ENCODE assay signal across 30 mouse cellular contexts in genomic region chr7:19426349-19426748, GRCm38 (mm10). TPM values are rescaled to one million over a fixed set of nuclear protein-coding genes. Genes with fewer than 3 reads are reported as not detected.
DNase-seq lines count a peak whose midpoint lies in the region; ATAC-seq and TF ChIP-seq lines count a peak whose summit lies in the region.
"Had no signal": no experiment of that assay in that cellular context is flagged by ENCODE, and none has a peak within 500 bp of the region (broad histone marks: within the 10 kb centered on the region; RNA-seq: fewer than 3 reads in every experiment).

No protein-coding gene starts in this region.

- no peak overlapping the region for H3K9ac ChIP-seq in MEL (ENCODE audit: control insufficient read depth, low read depth, low read length, poor library complexity, severe bottlenecking)
- H3K9ac ChIP-seq in forebrain, embryonic 16.5 days (replicated peaks; ENCODE audit: low read depth, low read length) = no peak overlapping the region
- H3K9ac ChIP-seq in midbrain, embryonic 11.5 days (ENCODE audit: low read length) = no peak overlapping the region
- H3K9ac ChIP-seq: embryonic facial prominence, embryonic 15.5 days; heart, embryonic 13.5 days; hindbrain, embryonic 12.5 days; liver, embryonic 15.5 days; lung, embryonic 15.5 days; neural tube, embryonic 15.5 days had no signal

- H3K4me1 ChIP-seq in MEL (ENCODE audit: control insufficient read depth in 1 of 2, insufficient read depth in 2 of 2, low read length in 2 of 2) = peaks cover 0 to 2% of the 10 kb centered on the region in 2 experiments; a peak in 2 of 4 replicates
- H3K4me1 ChIP-seq in cortical plate, adult 2 months (ENCODE audit: control insufficient read depth, insufficient read depth, low read length) = peaks cover 2% of the 10 kb centered on the region; the same call in 1 of the 2 replicates
- H3K4me1 ChIP-seq in forebrain, embryonic 16.5 days (replicated peaks; ENCODE audit: control insufficient read depth, insufficient read depth, low read length) = peaks cover 2% of the 10 kb centered on the region; the same call in 1 of the 2 replicates
- no peaks in the 10 kb centered on the region for H3K4me1 ChIP-seq in midbrain, embryonic 11.5 days (ENCODE audit: control insufficient read depth, insufficient read depth, low read length)

- ATAC-seq in forebrain, embryonic 16.5 days = no peak
- ATAC-seq in midbrain, embryonic 11.5 days (ENCODE audit: low FRiP score) = no peak
- ATAC-seq: activated CD4-positive, CD25-positive, alpha-beta regulatory T cell, adult 4 months; forebrain, embryonic 14.5 days; intestine, postnatal 0 days; midbrain, embryonic 16.5 days; Patski had no signal

- no peak overlapping the region for H3K4me2 ChIP-seq in forebrain, embryonic 16.5 days (ENCODE audit: low read length)
- H3K4me2 ChIP-seq in midbrain, embryonic 11.5 days = no peak overlapping the region
- H3K4me2 ChIP-seq: embryonic facial prominence, embryonic 15.5 days; heart, embryonic 13.5 days; hindbrain, embryonic 12.5 days; liver, embryonic 15.5 days; lung, embryonic 15.5 days; neural tube, embryonic 15.5 days had no signal

- no peak for TF ChIP-seq CTCF in MEL (IDR thresholded peaks at IDR 0.05 in 2 of 3, conservative IDR thresholded peaks at IDR 0.05 in 1 of 3; ENCODE audit: control insufficient read depth in 1 of 3, insufficient read depth in 1 of 3, low read depth in 2 of 3, low read length in 3 of 3, poor library complexity in 1 of 3, severe bottlenecking in 1 of 3)
- TF ChIP-seq CTCF in cortical plate, adult 2 months (IDR thresholded peaks at IDR 0.05; ENCODE audit: extremely low read depth, insufficient read depth, low read length) = no peak

- H3K27me3 ChIP-seq in MEL (ENCODE audit: control insufficient read depth in 1 of 2, insufficient read depth in 2 of 2, low read length in 2 of 2) = no peaks in the 10 kb centered on the region
- no peaks in the 10 kb centered on the region for H3K27me3 ChIP-seq in forebrain, embryonic 16.5 days (replicated peaks; ENCODE audit: control insufficient read depth, insufficient read depth, low read length)
- no peaks in the 10 kb centered on the region; the same call in 1 of the 2 replicates for H3K27me3 ChIP-seq in midbrain, embryonic 11.5 days (ENCODE audit: control insufficient read depth, insufficient read depth, low read length)
- H3K27me3 ChIP-seq: Patski had no signal

- H3K9me3 ChIP-seq in MEL (replicated peaks; ENCODE audit: insufficient read depth, low read length) = no peaks in the 10 kb centered on the region
- no peaks in the 10 kb centered on the region for H3K9me3 ChIP-seq in forebrain, embryonic 16.5 days (ENCODE audit: control insufficient read depth, low read length)
- H3K9me3 ChIP-seq in midbrain, embryonic 11.5 days (ENCODE audit: control insufficient read depth, low read length) = no peaks in the 10 kb centered on the region
- H3K9me3 ChIP-seq: embryonic facial prominence, embryonic 15.5 days; heart, embryonic 13.5 days; hindbrain, embryonic 12.5 days; limb, embryonic 10.5 days; liver, embryonic 15.5 days; lung, embryonic 15.5 days; neural tube, embryonic 15.5 days had no signal

- DNase-seq in left cerebral cortex, postnatal 25 days (ENCODE audit: low spot score in 2 of 2) = peak; percentile 32 to 78
- no peak for DNase-seq in left cerebral cortex, adult 11 months (ENCODE audit: low spot score)
- DNase-seq in right cerebral cortex, postnatal 25 days = peak; percentile 48
- no peak for DNase-seq in right cerebral cortex, postnatal 10 days (ENCODE audit: low spot score in 2 of 2)
- no peak for DNase-seq in MEL (ENCODE audit: low read depth, low spot score)
- DNase-seq in midbrain, embryonic 11.5 days (ENCODE audit: low spot score, missing footprints) = no peak
- DNase-seq: adrenal gland, postnatal 10 days; cerebellum, adult 2 months; cerebellum, postnatal 25 days; gastrocnemius, postnatal 14 days; heart, adult 11 months; kidney, postnatal 36 days; liver; lung, postnatal 36 days had no signal

- H3K36me3 ChIP-seq in MEL (ENCODE audit: control insufficient read depth in 1 of 2, insufficient read depth in 2 of 2, low read length in 2 of 2) = no peaks in the 10 kb centered on the region; a peak in 1 of 4 replicates
- peaks cover 33% of the 10 kb centered on the region for H3K36me3 ChIP-seq in forebrain, embryonic 16.5 days (ENCODE audit: control insufficient read depth, insufficient read depth)
- peaks cover 27% of the 10 kb centered on the region for H3K36me3 ChIP-seq in midbrain, embryonic 11.5 days (ENCODE audit: control insufficient read depth, insufficient read depth, low read length)

- 73% methylated on average over 6 of the region's 6 CpGs for WGBS in forebrain, embryonic 16.5 days
- WGBS in midbrain, embryonic 11.5 days = 76% methylated on average over 6 of the region's 6 CpGs

- H3K27ac ChIP-seq in MEL (ENCODE audit: control insufficient read depth, low read depth, low read length) = no peak overlapping the region
- peak overlapping the region; percentile 19; the same call in 1 of the 2 replicates for H3K27ac ChIP-seq in cortical plate, adult 2 months (ENCODE audit: insufficient read depth, low read length)
- no peak overlapping the region for H3K27ac ChIP-seq in forebrain, embryonic 16.5 days (ENCODE audit: low read length)
- H3K27ac ChIP-seq in midbrain, embryonic 11.5 days (ENCODE audit: low read depth, low read length) = no peak overlapping the region
- H3K27ac ChIP-seq: embryonic facial prominence, embryonic 15.5 days; heart, embryonic 13.5 days; hindbrain, embryonic 12.5 days; limb, embryonic 10.5 days; liver, embryonic 15.5 days; lung, embryonic 15.5 days; neural tube, embryonic 15.5 days; stomach, postnatal 0 days had no signal

- no peak for TF ChIP-seq EP300 in MEL (IDR thresholded peaks at IDR 0.05; ENCODE audit: low read depth in 1 of 2, low read length in 2 of 2)

- intact Hi-C loops in left cerebral cortex, postnatal 25 days (cut with DNase I) = no loop called here

- TF ChIP-seq RAD21 in MEL (IDR thresholded peaks at IDR 0.05; ENCODE audit: low read depth, low read length) = no peak

- TF ChIP-seq POLR2A in MEL (IDR thresholded peaks at IDR 0.05; ENCODE audit: control insufficient read depth in 1 of 2, insufficient read depth in 1 of 2, low read depth in 1 of 2, low read length in 2 of 2, poor library complexity in 1 of 2) = no peak
- no peak for TF ChIP-seq POLR2A in cortical plate, adult 2 months (IDR thresholded peaks at IDR 0.05; ENCODE audit: extremely low read depth, insufficient read depth, low read length)

- H3K79me2 ChIP-seq in MEL (ENCODE audit: control insufficient read depth, insufficient read depth, low read length, poor library complexity) = no peaks in the 10 kb centered on the region

- no peak overlapping the region for H3K4me3 ChIP-seq in MEL (ENCODE audit: control insufficient read depth in 1 of 2, insufficient read depth in 1 of 2, low read depth in 2 of 2, low read length in 2 of 2)
- H3K4me3 ChIP-seq in cortical plate, adult 2 months (ENCODE audit: insufficient read depth, low read length) = no peak overlapping the region
- no peak overlapping the region for H3K4me3 ChIP-seq in forebrain, embryonic 16.5 days (replicated peaks; ENCODE audit: low read length)
- H3K4me3 ChIP-seq in midbrain, embryonic 11.5 days (ENCODE audit: low read depth, low read length) = no peak overlapping the region
- H3K4me3 ChIP-seq: embryonic facial prominence, embryonic 15.5 days; heart, embryonic 13.5 days; hindbrain, embryonic 12.5 days; limb, embryonic 10.5 days; liver, embryonic 15.5 days; lung, embryonic 15.5 days; neural tube, embryonic 15.5 days had no signal

RNA-seq across cellular contexts. Expression of gene Ckm, which starts 21.8 kb away (rescaled TPM):
- not detected for total RNA-seq in left cerebral cortex, postnatal 25 days (2021)
- not detected in 2 replicates for total RNA-seq in MEL (2012; rRNA removed)
- polyA plus RNA-seq in MEL (2012; ENCODE audit: insufficient read depth in 1 of 2, insufficient read length in 2 of 2, low read depth in 1 of 2, low replicate concordance in 2 of 2, missing spikeins in 1 of 2) = not detected
- polyA plus RNA-seq in cortical plate, adult 2 months (2012; rRNA removed) = 0.66 TPM in 1 of 2 replicates, not detected in the other
- 0.22 and 0.66 TPM in 2 replicates for polyA plus RNA-seq in forebrain, embryonic 16.5 days (2015; fragmentation: Nextera tagmentation; extraction: Ambion mirVana)
- not detected in 2 replicates for polyA plus RNA-seq in midbrain, embryonic 11.5 days (2014; fragmentation: Nextera tagmentation; extraction: Ambion mirVana)
- total RNA-seq: megakaryocyte-erythroid progenitor cell, adult 5-6 weeks had no signal
- polyA plus RNA-seq: forebrain, embryonic 14.5 days; limb, embryonic 10.5 days; Patski had no signal

RNA-seq across cellular contexts. Expression of gene Klc3, which starts 22.4 kb away (rescaled TPM):
- total RNA-seq in left cerebral cortex, postnatal 25 days (2021) = 1 to 10 TPM; 1.8 to 2.4 TPM
- total RNA-seq in MEL (2012; rRNA removed) = 2.7 and 3.6 TPM in 2 replicates
- under 1 TPM in 1 of 2 experiments, not detected in 1; 0.42 TPM for polyA plus RNA-seq in MEL (2012; ENCODE audit: insufficient read depth in 1 of 2, insufficient read length in 2 of 2, low read depth in 1 of 2, low replicate concordance in 2 of 2, missing spikeins in 1 of 2)
- polyA plus RNA-seq in cortical plate, adult 2 months (2012; rRNA removed) = 2.9 and 3.0 TPM in 2 replicates
- 2.2 and 2.5 TPM in 2 replicates for polyA plus RNA-seq in forebrain, embryonic 16.5 days (2015; fragmentation: Nextera tagmentation; extraction: Ambion mirVana)
- polyA plus RNA-seq in midbrain, embryonic 11.5 days (2014; fragmentation: Nextera tagmentation; extraction: Ambion mirVana) = 0.37 and 1.4 TPM in 2 replicates
- total RNA-seq: megakaryocyte-erythroid progenitor cell, adult 5-6 weeks had no signal

RNA-seq across cellular contexts. Expression of gene Mark4, which starts 32.3 kb away (rescaled TPM):
- total RNA-seq in left cerebral cortex, postnatal 25 days (2021) = 10 to 100 TPM; 76.2 to 78.6 TPM
- 4.7 TPM in 2 replicates for total RNA-seq in MEL (2012; rRNA removed)
- 10 to 100 TPM in 1 of 2 experiments, not detected in 1; 18.5 TPM for polyA plus RNA-seq in MEL (2012; ENCODE audit: insufficient read depth in 1 of 2, insufficient read length in 2 of 2, low read depth in 1 of 2, low replicate concordance in 2 of 2, missing spikeins in 1 of 2)
- polyA plus RNA-seq in cortical plate, adult 2 months (2012; rRNA removed) = 52.0 and 55.4 TPM in 2 replicates
- polyA plus RNA-seq in forebrain, embryonic 16.5 days (2015; fragmentation: Nextera tagmentation; extraction: Ambion mirVana) = 13.8 and 17.5 TPM in 2 replicates
- 8.9 and 10.7 TPM in 2 replicates for polyA plus RNA-seq in midbrain, embryonic 11.5 days (2014; fragmentation: Nextera tagmentation; extraction: Ambion mirVana)

RNA-seq across cellular contexts. Expression of gene Exoc3l2, which starts 36.8 kb away (rescaled TPM):
- total RNA-seq in left cerebral cortex, postnatal 25 days (2021) = under 1 TPM; 0.18 to 0.64 TPM
- total RNA-seq in MEL (2012; rRNA removed) = 0.08 TPM in 1 of 2 replicates, not detected in the other
- polyA plus RNA-seq in MEL (2012; ENCODE audit: insufficient read depth in 1 of 2, insufficient read length in 2 of 2, low read depth in 1 of 2, low replicate concordance in 2 of 2, missing spikeins in 1 of 2) = under 1 TPM in 1 of 2 experiments, not detected in 1; 0.08 TPM
- 0.06 and 0.23 TPM in 2 replicates for polyA plus RNA-seq in cortical plate, adult 2 months (2012; rRNA removed)
- polyA plus RNA-seq in forebrain, embryonic 16.5 days (2015; fragmentation: Nextera tagmentation; extraction: Ambion mirVana) = 0.11 and 0.19 TPM in 2 replicates
- 0.77 and 1.1 TPM in 2 replicates for polyA plus RNA-seq in midbrain, embryonic 11.5 days (2014; fragmentation: Nextera tagmentation; extraction: Ambion mirVana)
- polyA plus RNA-seq: activated CD4-positive, CD25-positive, alpha-beta regulatory T cell, adult 4 months; Patski had no signal

RNA-seq across cellular contexts. Expression of gene Ercc2, which starts 44.5 kb away (rescaled TPM):
- 10 to 100 TPM; 31.9 to 32.3 TPM for total RNA-seq in left cerebral cortex, postnatal 25 days (2021)
- total RNA-seq in MEL (2012; rRNA removed) = 29.4 and 34.4 TPM in 2 replicates
- 10 to 100 TPM in 1 of 2 experiments, not detected in 1; 44.5 TPM for polyA plus RNA-seq in MEL (2012; ENCODE audit: insufficient read depth in 1 of 2, insufficient read length in 2 of 2, low read depth in 1 of 2, low replicate concordance in 2 of 2, missing spikeins in 1 of 2)
- polyA plus RNA-seq in cortical plate, adult 2 months (2012; rRNA removed) = 41.4 and 48.3 TPM in 2 replicates
- polyA plus RNA-seq in forebrain, embryonic 16.5 days (2015; fragmentation: Nextera tagmentation; extraction: Ambion mirVana) = 25.3 and 28.5 TPM in 2 replicates
- 10.3 and 10.9 TPM in 2 replicates for polyA plus RNA-seq in midbrain, embryonic 11.5 days (2014; fragmentation: Nextera tagmentation; extraction: Ambion mirVana)

Comparison
In these comparisons a context has a peak if more than half of its experiments do, and no peak if none do; other contexts are left out.
1. DNase-seq: peak in left cerebral cortex, postnatal 25 days (2 of 2) and right cerebral cortex, postnatal 25 days (single experiment); none in left cerebral cortex, adult 11 months (single experiment), right cerebral cortex, postnatal 10 days (0 of 2), MEL (single experiment) and midbrain, embryonic 11.5 days (single experiment).